Mouse (Mus musculus): ENCODE data around the gene Mtor.

Gene Mtor

GRCm38 (mm10) chr4:148448179-148448852 lies at the start of gene Mtor:
Gene Mtor, plus strand, starts transcription at chr4:148448611.
- peak; percentile 98 for DNase-seq (ENCODE audit: low read depth, low spot score)

- DNase-seq (ENCODE audit: low read depth, low spot score): no peak
Measured at GRCm38 (mm10) chr4:148399437-148400094, 48.8 kb upstream of the Mtor start.

GRCm38 (mm10) chr4:148403402-148403801 lies 45.0 kb upstream of the Mtor start:
- no peak for DNase-seq (ENCODE audit: low read depth, low spot score)

- no peak for DNase-seq (ENCODE audit: low read depth, low spot score)
Measured at GRCm38 (mm10) chr4:148404748-148405147, 43.7 kb upstream of the Mtor start.

GRCm38 (mm10) chr4:148405255-148405788 lies 43.1 kb upstream of the Mtor start:
- DNase-seq (ENCODE audit: low read depth, low spot score): no peak

- no peak for DNase-seq (ENCODE audit: low read depth, low spot score)
Measured at GRCm38 (mm10) chr4:148408256-148408975, 40.0 kb upstream of the Mtor start.

GRCm38 (mm10) chr4:148415575-148415974 lies 32.8 kb upstream of the Mtor start:
- no peak for DNase-seq (ENCODE audit: low read depth, low spot score)

- DNase-seq (ENCODE audit: low read depth, low spot score): no peak
Measured at GRCm38 (mm10) chr4:148417074-148417526, 31.3 kb upstream of the Mtor start.

GRCm38 (mm10) chr4:148417559-148417958 lies 30.9 kb upstream of the Mtor start:
- DNase-seq (ENCODE audit: low read depth, low spot score): no peak

GRCm38 (mm10) chr4:148426950-148427850 lies 21.2 kb upstream of the Mtor start:
- DNase-seq (ENCODE audit: low read depth, low spot score): no peak

- DNase-seq (ENCODE audit: low read depth, low spot score): no peak
Measured at GRCm38 (mm10) chr4:148428544-148428943, 19.9 kb upstream of the Mtor start.

- DNase-seq (ENCODE audit: low read depth, low spot score): no peak
Measured at GRCm38 (mm10) chr4:148429121-148429520, 19.3 kb upstream of the Mtor start.

GRCm38 (mm10) chr4:148429686-148430085 lies 18.7 kb upstream of the Mtor start:
- DNase-seq (ENCODE audit: low read depth, low spot score): peak; percentile 75

- no peak for DNase-seq (ENCODE audit: low read depth, low spot score)
Measured at GRCm38 (mm10) chr4:148430880-148431519, 17.4 kb upstream of the Mtor start.

- no peak for DNase-seq (ENCODE audit: low read depth, low spot score)
Measured at GRCm38 (mm10) chr4:148432488-148432887, 15.9 kb upstream of the Mtor start.

- no peak for DNase-seq (ENCODE audit: low read depth, low spot score)
Measured at GRCm38 (mm10) chr4:148433336-148433735, 15.1 kb upstream of the Mtor start.

GRCm38 (mm10) chr4:148433813-148434212 lies 14.6 kb upstream of the Mtor start:
- no peak for DNase-seq (ENCODE audit: low read depth, low spot score)

GRCm38 (mm10) chr4:148434554-148434953 lies 13.9 kb upstream of the Mtor start:
- no peak for DNase-seq (ENCODE audit: low read depth, low spot score)

GRCm38 (mm10) chr4:148435106-148435505 lies 13.3 kb upstream of the Mtor start:
- DNase-seq (ENCODE audit: low read depth, low spot score): no peak

- DNase-seq (ENCODE audit: low read depth, low spot score): no peak
Measured at GRCm38 (mm10) chr4:148435657-148436330, 12.6 kb upstream of the Mtor start.
